Mouse (Mus musculus) spleen, postnatal 4 days (tissue): ENCODE results near the gene Sbno2.
A peak's percentile ranks its signal among the peaks of the same experiment; 100 is the strongest.
"Not testable (repeated sequence)": the region's sequence is repeated elsewhere in the genome, so short reads cannot be mapped to it uniquely, and the experiment has no call there.

ENCODE experiments used
- DNase-seq, 2 experiments: peaks; one replicate each; pipeline ENCODE4 v3.0.0; 2022; ENCODE audit warnings: low spot score in 2 of 2

Sbno2 gene

GRCm38 (mm10) chr10:80057683-80058326 is 47.6 kb downstream of the Sbno2 start:
- DNase-seq, result no peak

DNA sequence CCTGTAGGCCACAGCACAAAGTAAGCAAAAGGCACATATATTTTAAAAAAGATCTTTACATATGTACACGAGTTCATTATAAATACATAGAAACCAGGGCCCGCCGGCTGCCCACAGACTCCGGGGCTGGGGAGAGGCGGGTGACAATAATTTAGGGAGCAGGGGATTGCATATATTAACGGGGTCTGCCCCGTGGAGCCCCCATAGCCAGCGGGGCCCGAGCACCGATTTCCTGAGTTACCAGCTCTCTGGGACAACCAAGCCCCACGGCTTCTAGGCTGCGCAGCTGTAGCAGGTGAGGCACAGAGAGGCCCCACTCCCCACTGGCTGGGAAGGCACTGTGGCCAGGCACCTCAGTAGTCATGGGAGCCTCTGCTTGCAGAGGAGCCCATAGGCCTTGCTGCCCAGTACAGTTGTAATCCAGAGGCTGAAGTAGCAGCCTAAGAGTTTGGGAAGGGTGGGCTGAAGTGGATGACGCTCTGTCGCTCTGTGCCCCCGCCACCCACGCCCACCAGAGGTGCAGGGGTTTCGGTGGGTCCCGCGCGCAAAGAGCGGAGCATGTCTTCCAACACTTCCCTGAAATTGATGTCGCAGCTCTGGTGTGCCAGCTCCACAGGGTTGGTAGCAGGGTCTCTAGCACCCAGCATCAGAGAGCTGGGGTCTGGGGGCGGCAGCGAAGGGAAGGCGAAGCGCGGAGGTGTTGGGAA is 48.2 kb downstream of the Sbno2 start:
- no peak for DNase-seq

DNA sequence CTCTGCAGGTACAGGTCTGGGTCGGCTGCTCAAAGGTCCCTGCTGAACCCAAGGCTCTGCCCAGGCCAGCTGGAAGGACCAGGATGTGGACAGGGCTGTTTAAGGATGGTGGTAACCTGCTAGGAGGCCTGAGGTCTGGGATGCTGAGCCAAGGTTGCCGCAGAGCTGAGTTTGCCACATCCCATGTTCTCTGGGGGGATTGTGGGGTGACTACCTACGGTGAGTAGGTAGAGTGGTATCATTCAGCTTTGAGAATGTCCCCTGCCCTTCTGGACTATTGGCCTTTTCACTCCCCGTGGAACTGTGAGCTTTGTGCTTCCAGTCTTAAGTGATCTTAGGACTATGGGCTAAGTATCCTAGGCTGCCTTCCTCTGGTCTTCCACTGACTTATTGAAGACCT is 48.9 kb downstream of the Sbno2 start:
- DNase-seq, result no peak

DNA sequence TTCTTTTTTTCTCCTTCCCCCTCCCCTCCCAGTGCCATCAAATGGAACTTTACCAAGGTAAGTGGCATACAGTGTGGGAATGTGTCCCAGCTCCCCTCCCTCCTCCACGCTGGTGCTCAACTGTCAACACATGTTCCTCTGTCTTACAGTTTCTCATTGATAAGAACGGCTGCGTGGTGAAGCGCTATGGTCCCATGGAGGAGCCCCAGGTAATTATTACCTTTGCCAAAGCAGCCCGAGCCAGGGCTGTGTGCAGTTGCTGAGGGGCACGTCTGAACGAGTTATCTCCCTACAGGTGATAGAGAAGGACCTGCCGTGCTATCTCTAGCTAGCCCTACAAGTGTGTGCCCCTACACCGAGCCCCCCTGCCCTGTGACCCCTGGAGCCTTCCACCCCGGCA is 49.5 kb downstream of the Sbno2 start:
- DNase-seq, result no peak

GRCm38 (mm10) chr10:80055364-80055763 is 50.0 kb downstream of the Sbno2 start:
- DNase-seq, result no peak

- not testable (repeated sequence) for DNase-seq
Observed at GRCm38 (mm10) chr10:80054911-80055310, 50.5 kb downstream of the Sbno2 start.

- peak; percentile 78 to 90 for DNase-seq
Observed at GRCm38 (mm10) chr10:80053831-80054815, 51.2 kb downstream of the Sbno2 start.

GRCm38 (mm10) chr10:80053259-80053780 is 52.1 kb downstream of the Sbno2 start:
- peak; percentile 99 to 100 for DNase-seq

DNA sequence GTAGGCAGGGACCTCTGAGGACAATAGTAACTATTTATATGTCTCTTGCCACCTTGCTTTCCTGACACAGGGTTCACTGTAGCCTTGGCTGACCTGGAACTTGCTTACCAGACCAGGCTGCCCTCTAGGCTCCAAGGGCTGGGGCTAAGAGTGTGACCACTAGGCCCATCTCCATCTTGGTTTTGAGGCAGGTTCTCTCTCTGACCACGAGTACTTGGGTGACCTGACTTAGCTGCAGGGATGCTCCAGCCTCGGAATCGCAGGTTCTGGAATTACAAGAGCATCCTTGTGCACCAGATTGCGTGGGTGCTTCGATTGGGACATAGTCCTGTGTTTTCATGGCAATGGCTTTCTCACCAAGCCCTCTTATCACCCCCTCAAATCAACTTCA is 53.0 kb downstream of the Sbno2 start:
- DNase-seq, result no peak

- no peak for DNase-seq
Observed at GRCm38 (mm10) chr10:80051618-80052373, 53.6 kb downstream of the Sbno2 start.

DNA sequence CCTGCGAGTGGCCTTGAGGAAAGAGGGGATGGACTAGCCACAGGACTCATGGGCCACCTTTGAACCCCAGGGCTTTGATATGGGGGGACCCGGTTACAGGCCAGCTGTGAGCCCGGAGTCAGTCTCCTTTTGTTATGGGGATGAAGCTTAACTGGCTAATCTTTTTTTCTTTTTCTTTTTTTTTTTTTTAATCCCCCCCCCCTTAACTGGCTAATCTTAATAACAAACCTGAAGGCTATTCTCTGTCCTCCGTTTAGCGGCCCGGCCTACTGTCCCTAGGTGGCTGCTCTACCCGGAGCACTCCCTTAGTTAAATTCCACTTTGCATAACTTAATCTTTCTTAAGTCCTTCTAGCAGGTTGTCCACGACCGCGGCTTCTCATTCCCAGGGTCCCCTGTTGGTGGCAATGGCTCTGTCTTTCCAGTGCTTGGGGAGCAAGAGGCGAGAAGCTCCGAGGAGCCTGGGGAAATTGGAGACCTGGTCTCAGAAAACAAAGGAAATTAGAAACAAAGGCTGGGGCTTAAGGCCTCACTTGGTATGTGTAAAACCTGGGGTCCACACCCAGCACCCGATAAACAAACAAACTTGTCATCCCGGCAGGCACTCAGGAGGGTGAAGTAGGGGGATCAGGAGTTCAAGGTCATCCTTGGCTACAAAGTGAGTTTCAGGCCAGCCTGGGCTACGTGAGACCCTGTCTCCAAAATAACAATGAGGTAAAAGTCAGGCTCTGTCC is 54.3 kb downstream of the Sbno2 start:
- no peak for DNase-seq

DNA sequence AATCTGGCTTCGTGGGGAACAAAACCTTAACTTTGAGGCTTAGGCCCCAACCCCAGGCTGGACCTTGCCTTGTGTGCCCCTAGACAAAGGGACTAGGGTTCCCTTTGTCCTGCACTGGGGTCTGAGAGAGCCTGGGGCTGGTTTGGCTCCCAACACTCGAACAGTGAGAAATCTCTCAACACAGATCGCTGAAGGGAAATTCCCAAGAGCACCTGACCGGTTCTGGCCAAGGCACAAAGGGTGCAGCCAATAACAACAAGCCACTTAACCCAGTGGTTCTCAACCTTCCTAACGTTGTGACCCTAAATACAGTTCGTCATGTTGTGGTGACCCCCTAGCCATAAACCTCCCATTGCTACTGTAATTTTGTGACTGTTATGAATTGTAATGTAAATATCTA is 55.1 kb downstream of the Sbno2 start:
- no peak for DNase-seq

DNA sequence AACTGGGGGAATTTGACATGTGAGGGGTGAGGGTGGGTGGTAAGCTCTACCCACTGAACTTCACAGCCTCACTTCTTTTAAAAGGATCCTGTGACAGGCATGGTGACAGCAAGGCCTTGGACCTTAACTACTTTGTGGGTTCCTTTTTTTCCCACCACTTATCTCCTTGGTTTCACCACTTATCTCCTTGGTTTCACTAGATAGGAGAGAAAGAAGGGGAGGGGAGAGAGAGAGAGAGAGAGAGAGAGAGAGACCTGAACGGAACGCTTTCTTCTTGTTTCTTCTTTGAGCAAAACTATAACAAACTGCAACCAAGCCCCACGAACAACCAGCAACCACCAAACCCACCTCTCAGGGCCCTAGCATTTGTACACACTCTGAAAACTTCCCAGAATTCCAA is 56.5 kb downstream of the Sbno2 start:
- no peak for DNase-seq

DNA sequence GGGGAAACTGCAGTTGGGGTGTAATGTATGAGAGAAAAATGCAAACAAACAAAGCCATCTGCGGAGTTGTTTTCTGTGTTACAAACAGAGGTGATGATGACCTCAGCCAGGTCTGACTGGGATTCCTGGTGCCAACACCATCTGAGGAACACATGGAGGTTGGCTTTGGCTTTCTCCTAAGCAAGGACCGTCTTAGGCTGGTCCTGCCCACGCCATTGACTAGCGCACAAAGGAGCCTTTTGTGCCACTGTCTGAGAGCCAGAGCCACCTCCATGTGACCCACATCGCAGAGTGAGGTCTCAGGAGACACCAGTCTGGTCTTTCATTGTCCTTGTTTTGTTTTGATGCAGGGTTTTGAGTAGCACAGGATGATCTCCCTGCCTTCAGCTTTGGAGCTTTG is 57.0 kb downstream of the Sbno2 start:
- DNase-seq, result no peak

DNA sequence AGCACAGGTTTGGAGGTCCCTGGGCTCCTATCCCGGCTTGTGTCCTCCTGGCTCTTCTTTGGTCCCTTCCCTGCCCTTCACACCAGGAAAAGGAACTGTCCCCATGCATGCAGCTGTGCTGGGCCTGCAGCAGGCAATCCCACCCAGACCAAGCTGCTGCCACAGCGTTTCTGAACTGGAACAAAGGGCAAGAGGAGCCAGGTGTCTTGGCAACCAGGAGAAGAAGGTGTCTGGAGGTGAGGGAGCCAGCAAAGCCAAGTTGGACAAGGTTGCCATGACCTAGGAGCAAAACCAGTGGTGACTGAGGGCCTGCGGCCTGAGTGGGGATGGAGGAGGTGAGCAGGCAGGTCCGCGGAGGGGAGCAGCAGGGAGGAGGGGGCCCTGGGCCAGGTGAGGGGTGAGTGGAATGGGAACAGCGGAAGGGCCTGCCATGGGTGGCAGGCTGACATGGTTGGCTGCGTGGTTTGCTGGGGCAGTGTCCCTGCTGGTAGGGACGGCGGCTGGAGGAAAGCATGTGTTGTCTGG is 58.3 kb downstream of the Sbno2 start, which contains the start of gene Gpx4:
Gene Gpx4, plus strand, starts transcription at position 126 of the 525 bp plus-strand sequence.
- DNase-seq, result no peak

- DNase-seq, result no peak
Observed at GRCm38 (mm10) chr10:80045766-80046165, 59.6 kb downstream of the Sbno2 start.

GRCm38 (mm10) chr10:80045364-80045763 is 60.0 kb downstream of the Sbno2 start:
- DNase-seq, result not testable (repeated sequence)

- no peak for DNase-seq
Observed at GRCm38 (mm10) chr10:80044087-80044486, 61.3 kb downstream of the Sbno2 start.

DNA sequence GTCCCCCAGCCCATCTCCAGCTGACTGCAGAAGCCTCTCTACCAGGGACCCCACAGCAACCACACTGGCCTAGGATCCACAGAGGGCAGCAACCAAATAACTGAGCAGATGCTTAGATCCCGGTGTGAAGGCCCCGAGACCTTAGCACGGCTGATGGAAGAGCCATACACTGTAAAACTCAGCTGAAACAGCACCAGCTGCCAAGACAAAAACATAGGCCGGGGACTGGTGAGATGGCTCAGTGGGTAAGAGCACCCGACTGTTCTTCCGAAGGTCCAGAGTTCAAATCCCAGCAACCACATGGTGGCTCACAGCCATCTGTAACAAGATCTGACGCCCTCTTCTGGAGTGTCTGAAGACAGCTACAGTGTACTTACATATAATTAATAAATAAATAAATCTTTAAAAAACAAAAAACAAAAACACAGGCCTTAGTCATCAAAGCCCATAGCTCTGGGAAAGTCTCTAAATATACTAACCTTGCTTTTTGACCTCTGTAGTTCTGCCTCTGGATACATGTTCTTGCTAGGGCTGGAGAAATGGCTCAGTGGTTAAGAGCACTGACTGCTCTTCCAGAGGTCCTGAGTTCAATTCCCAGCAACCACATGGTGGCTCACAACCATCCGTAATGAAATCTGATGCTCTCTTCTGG is 63.8 kb downstream of the Sbno2 start:
- not testable (repeated sequence) for DNase-seq

DNA sequence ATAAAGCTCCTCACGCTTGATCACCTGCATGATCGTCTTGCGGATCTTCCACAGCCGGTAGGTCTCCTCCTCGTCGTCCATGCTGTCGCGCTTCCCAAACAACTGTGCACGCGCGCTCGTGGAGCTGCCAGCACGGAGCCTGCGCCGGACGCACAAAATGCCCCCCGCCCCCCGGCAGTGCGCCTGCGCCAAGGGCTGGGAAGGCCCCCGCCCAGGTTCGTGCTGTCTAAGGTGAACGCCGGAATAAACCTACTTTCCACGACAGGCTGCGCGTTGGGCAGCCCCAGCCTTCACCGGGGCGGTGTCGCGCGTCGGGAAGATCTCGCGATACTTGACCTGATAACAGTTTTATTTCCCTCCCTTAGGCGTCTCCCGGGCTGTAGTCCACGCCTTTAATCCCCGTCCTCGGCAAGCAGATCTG is 65.8 kb downstream of the Sbno2 start, which contains the start of gene Polr2e:
Gene Polr2e, minus strand, starts transcription at position 237 of the 421 bp plus-strand sequence.
- peak; percentile 97 to 98 for DNase-seq
